Mouse (Mus musculus): Measurements from ENCODE around the gene Rhov. TPM values are rescaled to one million over a fixed set of nuclear protein-coding genes. Genes with fewer than 3 reads are reported as not detected.
A peak's percentile ranks its signal among the peaks of the same experiment; 100 is the strongest.

Gene Rhov
- polyA plus RNA-seq, 1 experiment from 2014 or later, result 20.9 TPM

DNA sequence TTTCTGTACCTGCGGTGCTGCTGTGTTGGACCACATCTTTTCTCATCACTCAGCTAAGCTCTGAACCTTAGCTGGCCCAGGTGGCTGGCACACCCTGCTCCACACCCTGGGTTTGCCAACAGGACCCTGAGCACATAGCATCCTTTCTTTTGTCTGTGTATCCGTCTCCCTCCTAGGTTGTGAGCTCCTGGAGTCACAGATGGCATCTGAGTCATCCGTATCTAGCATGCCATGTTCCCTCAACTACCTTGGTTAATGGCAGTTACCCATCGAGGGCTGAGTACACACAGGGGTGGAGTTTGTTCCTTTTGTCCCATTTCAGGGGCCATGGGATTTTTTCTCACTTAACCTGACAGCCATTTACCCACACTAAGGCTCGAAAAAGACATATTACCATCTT, 20.7 kb downstream of the Rhov start:
- ATAC-seq (ENCODE audit: low FRiP score), result no peak
- 0 out of 2 replicates have a peak, but pooled peaks cover under 1% of the 10 kb centered on the region for H3K27me3 ChIP-seq (ENCODE audit: control insufficient read depth, insufficient read depth, low read length)
- H3K9ac ChIP-seq, result no peak overlapping the region
- no peaks in the 10 kb centered on the region for H3K4me1 ChIP-seq (replicated peaks; ENCODE audit: control insufficient read depth, insufficient read depth, low read length)
- 59% methylated on average over 5 of the region's 5 CpGs for WGBS
- no peak overlapping the region for H3K27ac ChIP-seq
- no peaks in the 10 kb centered on the region for H3K9me3 ChIP-seq (ENCODE audit: control insufficient read depth, low read length)
- H3K4me3 ChIP-seq (replicated peaks; ENCODE audit: low read length), result no peak overlapping the region
- DNase-seq (ENCODE audit: low spot score), result no peak
- H3K4me2 ChIP-seq (replicated peaks), result peak overlapping the region; percentile 20; the same call in 1 of the 2 replicates
- H3K36me3 ChIP-seq (replicated peaks; ENCODE audit: control insufficient read depth, insufficient read depth), result no peaks in the 10 kb centered on the region

DNA sequence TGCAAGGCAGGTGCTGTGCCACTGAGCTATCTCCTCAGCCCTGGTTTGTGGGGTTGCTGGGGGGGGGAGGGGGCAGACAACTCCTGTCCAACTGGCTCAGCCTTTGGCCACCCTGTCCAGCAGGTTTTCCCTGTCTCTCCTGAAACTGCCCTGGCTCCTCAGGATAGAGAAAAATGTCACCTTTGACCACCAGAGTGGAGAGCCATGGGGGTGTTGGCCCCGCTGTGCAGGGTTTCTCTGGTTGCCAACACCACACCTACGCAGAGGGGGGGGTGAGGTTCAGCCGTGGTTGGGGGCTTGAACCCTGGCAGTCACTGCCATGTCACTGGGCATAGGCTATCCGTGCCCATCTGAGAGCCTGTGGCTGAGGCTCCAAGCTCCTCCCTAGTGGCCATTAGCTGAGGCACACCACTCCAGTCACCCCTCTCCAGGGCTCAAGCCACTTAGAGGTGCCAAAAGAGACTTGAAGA, 21.4 kb downstream of the Rhov start:
- Histone ChIP-seq H3K4me3 (replicated peaks; ENCODE audit: low read length) (no peak overlapping the region), H3K27me3 (ENCODE audit: control insufficient read depth, insufficient read depth, low read length) (no peaks in the 10 kb centered on the region), H3K4me2 (replicated peaks) (no peak overlapping the region), H3K36me3 (replicated peaks; ENCODE audit: control insufficient read depth, insufficient read depth) (no peaks in the 10 kb centered on the region), H3K9ac (no peak overlapping the region), H3K27ac (no peak overlapping the region), H3K9me3 (ENCODE audit: control insufficient read depth, low read length) (no peaks in the 10 kb centered on the region), H3K4me1 (replicated peaks; ENCODE audit: control insufficient read depth, insufficient read depth, low read length) (no peaks in the 10 kb centered on the region)
- ATAC-seq (ENCODE audit: low FRiP score), result no peak
- DNase-seq (ENCODE audit: low spot score), result no peak
- WGBS, result 80% methylated on average over 4 of the region's 4 CpGs

DNA sequence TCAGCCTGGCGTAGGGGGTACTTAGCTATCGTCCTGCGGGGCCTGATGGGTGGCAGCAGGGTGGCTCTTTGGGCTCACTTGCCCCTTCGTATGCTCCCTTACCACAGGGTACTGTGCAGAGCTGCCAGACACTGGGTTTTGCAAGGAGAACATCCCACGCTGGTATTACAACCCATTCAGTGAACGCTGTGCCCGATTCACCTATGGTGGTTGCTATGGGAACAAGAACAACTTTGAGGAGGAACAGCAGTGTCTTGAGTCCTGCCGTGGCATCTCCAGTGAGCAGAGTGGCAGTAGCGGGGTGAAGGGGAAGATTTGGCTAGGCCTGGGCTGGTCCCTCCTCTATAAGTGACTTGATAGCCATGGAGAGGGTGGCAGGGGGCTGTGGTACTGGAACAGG, 23.2 kb downstream of the Rhov start:
- Histone ChIP-seq H3K27ac (no peak overlapping the region), H3K9me3 (ENCODE audit: control insufficient read depth, low read length) (no peaks in the 10 kb centered on the region), H3K9ac (no peak overlapping the region), H3K27me3 (ENCODE audit: control insufficient read depth, insufficient read depth, low read length) (no peaks in the 10 kb centered on the region), H3K4me3 (replicated peaks; ENCODE audit: low read length) (no peak overlapping the region), H3K4me1 (replicated peaks; ENCODE audit: control insufficient read depth, insufficient read depth, low read length) (no peaks in the 10 kb centered on the region), H3K36me3 (replicated peaks; ENCODE audit: control insufficient read depth, insufficient read depth) (no peaks in the 10 kb centered on the region), H3K4me2 (replicated peaks) (no peak overlapping the region)
- WGBS, result 82% methylated on average over 9 of the region's 9 CpGs
- no peak for DNase-seq (ENCODE audit: low spot score)
- ATAC-seq (ENCODE audit: low FRiP score), result no peak

DNA sequence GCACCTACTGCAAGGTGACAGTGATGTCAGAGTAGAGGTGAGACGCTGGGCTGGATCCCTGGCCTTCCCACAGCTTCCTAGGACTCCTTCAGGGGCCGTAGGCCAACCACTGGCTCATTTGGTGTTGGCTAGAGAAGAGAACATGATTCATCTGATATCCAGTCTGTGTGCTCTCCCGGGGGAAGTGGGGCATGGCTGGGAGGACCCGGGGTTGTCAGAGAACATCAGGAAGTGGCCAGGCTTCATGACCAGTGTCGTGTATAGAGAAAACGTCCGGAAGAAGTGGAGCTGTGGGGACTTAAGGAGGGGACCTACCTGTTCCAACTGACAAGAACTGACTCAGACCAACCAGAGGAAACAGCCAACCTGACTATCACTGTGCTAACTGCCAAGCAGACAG, 25.8 kb downstream of the Rhov start:
- H3K4me2 ChIP-seq (replicated peaks), result no peak overlapping the region
- H3K9me3 ChIP-seq (ENCODE audit: control insufficient read depth, low read length), result no peaks in the 10 kb centered on the region
- H3K4me1 ChIP-seq (replicated peaks; ENCODE audit: control insufficient read depth, insufficient read depth, low read length), result no peaks in the 10 kb centered on the region
- no peak overlapping the region for H3K4me3 ChIP-seq (replicated peaks; ENCODE audit: low read length)
- DNase-seq (ENCODE audit: low spot score), result no peak
- H3K27ac ChIP-seq, result no peak overlapping the region
- no peaks in the 10 kb centered on the region for H3K36me3 ChIP-seq (replicated peaks; ENCODE audit: control insufficient read depth, insufficient read depth)
- H3K9ac ChIP-seq, result no peak overlapping the region
- 86% methylated on average over 7 of the region's 7 CpGs for whole genome bisulfite sequencing
- H3K27me3 ChIP-seq (ENCODE audit: control insufficient read depth, insufficient read depth, low read length), result peaks cover 2% of the 10 kb centered on the region; the same call in 1 of the 2 replicates
- no peak for ATAC-seq (ENCODE audit: low FRiP score)

DNA sequence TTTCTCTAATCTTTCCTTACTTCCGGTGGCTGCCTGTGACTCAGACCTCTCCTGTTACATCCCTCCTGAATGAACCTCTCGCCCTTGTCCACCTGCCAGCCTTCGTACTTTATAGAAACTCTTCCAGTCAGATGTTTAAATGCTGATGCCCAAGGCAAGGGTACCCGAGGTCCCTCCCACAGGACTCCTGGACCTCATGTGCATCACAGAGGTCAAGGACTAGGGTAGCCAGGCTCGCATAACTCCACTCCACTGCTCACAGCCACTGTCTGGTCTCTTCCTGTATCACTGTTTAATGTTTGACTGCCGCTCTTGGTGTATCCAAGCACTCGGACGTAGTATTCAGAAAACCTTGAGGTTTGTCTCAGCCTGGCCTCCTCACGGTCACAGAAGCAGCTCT, 28.5 kb downstream of the Rhov start:
- Histone ChIP-seq H3K4me2 (replicated peaks) (no peak overlapping the region), H3K9ac (no peak overlapping the region), H3K4me3 (replicated peaks; ENCODE audit: low read length) (no peak overlapping the region), H3K27ac (no peak overlapping the region), H3K9me3 (ENCODE audit: control insufficient read depth, low read length) (no peaks in the 10 kb centered on the region), H3K4me1 (replicated peaks; ENCODE audit: control insufficient read depth, insufficient read depth, low read length) (no peaks in the 10 kb centered on the region), H3K36me3 (replicated peaks; ENCODE audit: control insufficient read depth, insufficient read depth) (no peaks in the 10 kb centered on the region), H3K27me3 (ENCODE audit: control insufficient read depth, insufficient read depth, low read length) (peaks cover 26% of the 10 kb centered on the region)
- WGBS, result 84% methylated on average over 9 of the region's 9 CpGs
- DNase-seq (ENCODE audit: low spot score) (no peak), ATAC-seq (ENCODE audit: low FRiP score) (no peak)

DNA sequence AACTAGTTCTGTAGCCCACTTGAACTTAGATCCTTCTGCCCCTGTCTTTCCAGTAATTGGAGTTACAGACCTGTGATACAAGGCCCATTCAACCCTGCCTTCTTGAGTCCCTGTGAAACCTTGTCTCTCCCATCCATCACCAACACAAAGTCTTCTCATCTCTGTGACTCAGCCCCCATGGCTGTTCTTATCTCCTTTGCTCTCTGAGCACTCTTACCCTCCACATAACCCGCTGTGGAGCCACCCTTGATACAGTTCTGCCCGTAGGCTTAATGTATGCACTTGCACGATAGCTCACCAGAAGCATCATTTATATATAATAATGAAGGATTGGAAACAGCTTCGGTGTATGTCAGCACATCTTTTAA, 30.3 kb downstream of the Rhov start:
- 95% methylated on average over 4 of the region's 4 CpGs for WGBS

DNA sequence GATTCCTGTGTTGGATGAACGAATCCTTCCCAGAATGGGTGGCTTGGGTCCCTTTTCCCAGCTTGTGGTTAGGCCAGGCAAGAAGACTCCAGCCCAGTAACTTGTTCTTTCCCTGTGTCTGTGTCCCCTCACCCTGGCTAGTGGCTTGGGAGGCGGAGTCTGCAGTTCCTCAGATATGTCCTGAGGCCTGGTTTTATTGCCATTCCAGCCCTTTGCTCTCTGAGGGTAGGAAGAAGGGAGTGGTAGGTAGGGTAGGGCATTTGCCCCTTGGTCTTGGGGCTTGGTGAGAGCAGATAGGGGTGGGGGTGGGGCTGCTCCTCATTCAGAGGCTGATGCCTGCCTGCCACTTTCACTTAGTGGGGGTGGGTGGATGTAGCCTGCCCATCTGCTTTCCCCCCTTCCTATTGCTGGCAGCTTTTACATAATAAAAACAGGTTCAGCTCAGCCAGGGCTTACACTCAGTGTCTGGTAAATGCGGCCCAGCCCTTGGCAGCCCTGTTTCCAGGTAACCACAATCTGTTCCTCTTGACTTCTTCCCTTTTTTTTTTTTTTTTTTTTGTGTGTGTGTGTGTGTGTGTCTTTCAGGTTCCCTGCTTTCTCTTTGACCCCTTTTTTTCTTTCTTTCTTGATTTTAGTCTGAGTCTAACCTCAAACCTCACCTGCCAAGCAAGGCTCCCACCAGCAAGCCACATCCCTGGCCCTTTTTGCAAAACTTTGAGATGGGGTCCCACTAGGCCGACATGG, 30.8 kb downstream of the Rhov start:
- Histone ChIP-seq H3K36me3 (replicated peaks; ENCODE audit: control insufficient read depth, insufficient read depth) (no peaks in the 10 kb centered on the region), H3K4me1 (replicated peaks; ENCODE audit: control insufficient read depth, insufficient read depth, low read length) (peaks cover 6% of the 10 kb centered on the region; the same call in 1 of the 2 replicates), H3K27ac (no peak overlapping the region), H3K9ac (no peak overlapping the region), H3K4me3 (replicated peaks; ENCODE audit: low read length) (no peak overlapping the region), H3K4me2 (replicated peaks) (no peak overlapping the region), H3K9me3 (ENCODE audit: control insufficient read depth, low read length) (no peaks in the 10 kb centered on the region), H3K27me3 (ENCODE audit: control insufficient read depth, insufficient read depth, low read length) (peaks cover 49% of the 10 kb centered on the region)
- DNase-seq (ENCODE audit: low spot score), result no peak
- no peak for ATAC-seq (ENCODE audit: low FRiP score)
- 51% methylated on average over 4 of the region's 4 CpGs for WGBS

More for the DNA sequence above, 30.3 kb downstream of the Rhov start:
- ATAC-seq (ENCODE audit: low FRiP score), result no peak
- H3K9me3 ChIP-seq (ENCODE audit: control insufficient read depth, low read length), result no peaks in the 10 kb centered on the region
- H3K36me3 ChIP-seq (replicated peaks; ENCODE audit: control insufficient read depth, insufficient read depth), result no peaks in the 10 kb centered on the region
- no peak for DNase-seq (ENCODE audit: low spot score)
- H3K9ac ChIP-seq, result no peak overlapping the region
- H3K27ac ChIP-seq, result no peak overlapping the region
- H3K4me2 ChIP-seq (replicated peaks), result no peak overlapping the region
- H3K4me3 ChIP-seq (replicated peaks; ENCODE audit: low read length), result no peak overlapping the region
- H3K27me3 ChIP-seq (ENCODE audit: control insufficient read depth, insufficient read depth, low read length), result peaks cover 43% of the 10 kb centered on the region
- H3K4me1 ChIP-seq (replicated peaks; ENCODE audit: control insufficient read depth, insufficient read depth, low read length), result peaks cover 6% of the 10 kb centered on the region; the same call in 1 of the 2 replicates

DNA sequence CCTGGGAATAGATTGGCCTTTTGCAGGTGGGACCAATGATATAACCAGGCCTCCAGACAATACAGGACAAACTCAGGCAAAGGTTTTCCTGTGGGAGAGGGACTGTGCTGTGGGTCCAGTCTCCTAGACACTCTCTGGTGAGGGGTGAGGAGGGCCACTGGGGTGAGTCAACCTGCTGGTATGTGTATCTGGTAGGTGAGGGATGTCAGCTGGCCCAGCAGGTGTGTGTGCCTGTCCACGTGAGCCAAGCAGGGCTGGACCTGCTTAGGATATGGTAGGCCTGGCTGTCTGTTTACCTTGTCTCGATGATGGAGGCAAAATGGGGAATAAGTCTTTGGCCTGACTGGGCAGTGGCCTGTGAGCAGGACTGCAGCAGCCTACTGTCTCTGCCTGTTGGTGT, 32.4 kb downstream of the Rhov start:
- Histone ChIP-seq H3K4me3 (replicated peaks; ENCODE audit: low read length) (no peak overlapping the region), H3K9ac (no peak overlapping the region), H3K27me3 (ENCODE audit: control insufficient read depth, insufficient read depth, low read length) (peaks cover 60% of the 10 kb centered on the region), H3K36me3 (replicated peaks; ENCODE audit: control insufficient read depth, insufficient read depth) (no peaks in the 10 kb centered on the region), H3K4me1 (replicated peaks; ENCODE audit: control insufficient read depth, insufficient read depth, low read length) (peaks cover 6% of the 10 kb centered on the region; the same call in 1 of the 2 replicates), H3K9me3 (ENCODE audit: control insufficient read depth, low read length) (no peaks in the 10 kb centered on the region), H3K4me2 (replicated peaks) (no peak overlapping the region), H3K27ac (no peak overlapping the region)
- DNase-seq (ENCODE audit: low spot score) (no peak), ATAC-seq (ENCODE audit: low FRiP score) (no peak)
- 77% methylated on average over 2 of the region's 2 CpGs for WGBS

DNA sequence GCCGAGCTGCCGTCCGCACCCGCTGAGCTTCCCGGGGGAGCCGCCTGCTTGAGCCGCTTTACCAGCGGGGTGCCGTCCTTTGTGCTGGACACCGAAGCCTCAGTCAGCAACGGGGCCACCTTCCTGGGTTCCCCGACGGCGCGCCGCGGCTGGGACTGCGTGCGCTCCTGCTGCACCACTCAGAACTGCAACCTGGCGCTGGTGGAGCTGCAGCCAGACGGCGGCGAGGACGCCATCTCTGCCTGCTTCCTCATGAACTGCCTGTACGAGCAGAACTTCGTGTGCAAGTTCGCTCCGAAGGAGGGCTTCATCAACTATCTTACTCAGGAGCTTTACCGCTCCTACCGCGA, 33.2 kb downstream of the Rhov start:
- Histone ChIP-seq H3K4me3 (replicated peaks; ENCODE audit: low read length) (peak overlapping the region; percentile 34), H3K9ac (no peak overlapping the region), H3K9me3 (ENCODE audit: control insufficient read depth, low read length) (no peaks in the 10 kb centered on the region), H3K27ac (no peak overlapping the region), H3K4me2 (replicated peaks) (peak overlapping the region; percentile 63), H3K36me3 (replicated peaks; ENCODE audit: control insufficient read depth, insufficient read depth) (no peaks in the 10 kb centered on the region), H3K27me3 (ENCODE audit: control insufficient read depth, insufficient read depth, low read length) (peaks cover 60% of the 10 kb centered on the region), H3K4me1 (replicated peaks; ENCODE audit: control insufficient read depth, insufficient read depth, low read length) (peaks cover 6% of the 10 kb centered on the region; the same call in 1 of the 2 replicates)
- no peak for ATAC-seq (ENCODE audit: low FRiP score)
- WGBS, result 1% methylated on average over 31 of the region's 31 CpGs
- DNase-seq (ENCODE audit: low spot score), result no peak
